Mouse (Mus musculus) CD4-positive helper T cell, adult 2 months (primary cell): Measurements from ENCODE around the gene Tanc1.

Source experiments
- DNase-seq: peaks from one replicate; pipeline ENCODE4 v3.0.0-alpha.2; 2012; ENCODE audit warnings: low read depth, missing footprints, low spot score

Tanc1 gene

GRCm38 (mm10) chr2:59717746-59718294, 106.0 kb downstream of the Tanc1 start:
- no peak for DNase-seq

DNA sequence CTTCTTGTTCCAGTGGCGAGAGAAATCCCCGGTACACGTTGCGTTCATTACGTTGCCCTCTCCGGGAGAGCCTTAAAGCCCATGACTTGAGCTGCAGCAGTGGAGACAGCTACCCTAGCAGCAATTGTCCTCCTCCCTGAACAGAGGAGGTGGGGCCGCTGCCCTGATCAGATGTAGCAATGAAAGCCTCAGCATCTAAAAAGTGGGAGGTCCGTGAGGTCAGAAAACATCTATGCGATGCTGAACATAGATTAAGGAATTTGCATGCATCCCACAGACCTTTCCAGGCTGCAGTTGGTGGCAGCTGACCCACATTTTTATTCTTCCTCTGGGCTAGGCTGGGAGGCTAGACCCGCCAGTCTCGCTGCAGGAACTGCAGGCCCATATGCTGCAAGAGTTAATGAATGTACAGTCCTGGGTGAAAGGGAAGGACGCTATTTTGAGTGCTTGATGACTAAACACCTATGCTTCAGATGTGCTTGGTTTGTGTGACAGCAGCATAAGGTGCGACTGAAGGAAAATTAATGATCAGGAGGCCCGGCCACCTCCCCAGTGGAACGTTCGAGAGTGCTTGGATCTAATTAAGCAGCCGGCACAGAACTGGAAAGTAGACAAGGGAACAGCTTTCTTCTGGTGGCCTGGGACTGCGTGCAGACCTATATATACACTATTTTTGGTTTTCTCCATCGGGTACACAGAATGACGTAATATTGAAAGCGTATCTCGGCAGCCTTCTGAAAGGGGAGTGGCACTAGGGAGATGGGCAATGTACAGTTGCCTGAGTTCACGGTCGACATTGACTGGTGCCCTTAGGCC, 107.0 kb downstream of the Tanc1 start:
- no peak for DNase-seq

GRCm38 (mm10) chr2:59719831-59720230, 108.0 kb downstream of the Tanc1 start:
- no peak for DNase-seq

GRCm38 (mm10) chr2:59721119-59721518, 109.3 kb downstream of the Tanc1 start:
- no peak for DNase-seq

GRCm38 (mm10) chr2:59721758-59722157, 109.9 kb downstream of the Tanc1 start:
- no peak for DNase-seq

DNA sequence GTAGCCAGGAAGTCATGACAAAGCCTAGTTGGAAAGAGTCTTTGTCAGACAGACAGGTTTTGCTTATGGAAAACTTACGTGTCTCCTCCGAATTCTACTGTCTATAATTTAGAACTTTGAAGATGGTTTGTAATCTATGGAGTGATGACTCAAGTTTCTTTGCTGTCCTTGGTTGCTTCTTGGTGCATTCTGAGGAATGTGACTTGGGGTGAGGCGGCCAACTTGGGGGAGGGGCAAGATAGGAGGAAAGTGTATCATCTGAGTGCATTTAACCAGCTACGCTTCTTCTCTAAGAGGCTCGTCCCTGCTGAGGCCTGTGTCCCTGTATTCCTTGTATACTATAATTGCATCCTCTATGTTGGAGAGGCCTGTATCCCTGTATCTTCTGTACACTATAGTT, 111.5 kb downstream of the Tanc1 start:
- no peak for DNase-seq

DNA sequence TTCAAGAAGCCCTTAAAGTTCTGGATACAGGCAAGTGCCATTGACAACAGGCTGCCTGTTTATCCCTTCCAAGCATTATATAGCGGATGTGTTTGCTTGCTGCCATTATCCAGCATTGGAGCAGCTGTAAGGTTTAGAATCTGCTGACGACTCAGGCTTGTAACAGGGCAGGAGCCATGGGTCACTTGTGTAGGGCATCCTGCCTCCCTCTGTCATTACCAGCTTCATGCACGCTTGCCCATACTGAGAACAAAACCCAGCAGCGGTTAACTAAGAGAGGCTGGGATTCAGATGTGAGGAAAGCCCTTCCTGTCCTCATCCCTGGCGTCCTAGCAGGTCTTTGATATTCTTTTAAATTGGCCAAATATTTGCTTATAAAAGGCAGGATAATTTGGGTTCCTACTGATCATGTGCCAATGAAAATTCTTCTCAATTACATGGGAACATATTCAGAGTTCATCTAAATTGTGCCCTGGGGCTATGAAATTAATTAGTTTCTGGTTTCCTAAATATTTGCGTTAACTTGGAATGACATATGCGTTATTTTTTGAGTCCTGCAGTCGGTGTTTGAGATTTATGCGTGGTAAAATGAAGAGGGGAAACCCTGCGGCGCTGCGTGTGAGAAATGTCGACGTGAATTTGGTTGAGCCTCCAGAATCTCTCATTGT, 113.8 kb downstream of the Tanc1 start:
- DNase-seq: no peak

GRCm38 (mm10) chr2:59731831-59732230, 120.0 kb downstream of the Tanc1 start:
- DNase-seq: no peak

DNA sequence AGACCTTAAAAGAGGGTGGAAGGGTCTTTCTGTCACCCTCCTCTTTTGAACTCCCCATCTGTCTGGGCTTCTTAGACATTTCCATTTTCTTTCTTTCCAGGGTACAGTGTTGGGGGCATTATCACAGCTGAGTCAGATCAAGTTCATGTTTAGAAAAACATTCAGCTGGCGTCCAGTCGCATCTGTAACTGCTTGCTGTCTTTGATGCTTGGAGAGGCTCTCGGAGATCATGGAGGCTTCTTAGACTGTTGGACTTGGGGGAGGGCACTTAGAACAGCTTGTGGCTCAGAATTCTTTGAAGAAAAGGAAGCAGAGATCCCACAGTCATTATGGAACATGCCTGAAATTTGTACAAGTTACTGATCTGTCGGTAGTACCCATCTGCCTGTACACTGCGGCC, 121.6 kb downstream of the Tanc1 start:
- DNase-seq: no peak

DNA sequence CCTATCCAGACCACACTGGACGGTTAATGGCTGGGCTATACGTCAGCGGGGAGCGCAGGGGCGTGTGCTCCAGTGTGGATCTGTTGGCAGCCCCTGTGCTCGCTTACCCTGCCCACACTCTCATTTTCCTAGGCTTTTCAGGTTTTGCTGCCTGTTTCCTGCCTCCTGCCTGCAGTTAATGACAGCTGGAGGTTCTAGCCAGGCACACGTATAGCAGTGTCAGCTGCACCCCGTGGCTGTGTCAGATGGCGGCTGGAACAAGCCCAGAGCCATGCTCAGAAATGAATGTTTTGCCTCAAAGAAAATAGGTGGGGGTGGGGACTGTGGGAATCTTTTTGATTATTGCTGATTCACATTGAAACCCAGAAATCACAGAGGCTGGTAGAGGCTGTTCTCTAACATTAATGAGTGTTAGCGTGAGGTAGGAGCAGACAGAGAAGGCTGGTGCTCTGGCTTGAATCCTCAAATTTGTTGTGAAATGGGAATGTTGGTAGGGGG, 124.6 kb downstream of the Tanc1 start:
- DNase-seq: no peak

DNA sequence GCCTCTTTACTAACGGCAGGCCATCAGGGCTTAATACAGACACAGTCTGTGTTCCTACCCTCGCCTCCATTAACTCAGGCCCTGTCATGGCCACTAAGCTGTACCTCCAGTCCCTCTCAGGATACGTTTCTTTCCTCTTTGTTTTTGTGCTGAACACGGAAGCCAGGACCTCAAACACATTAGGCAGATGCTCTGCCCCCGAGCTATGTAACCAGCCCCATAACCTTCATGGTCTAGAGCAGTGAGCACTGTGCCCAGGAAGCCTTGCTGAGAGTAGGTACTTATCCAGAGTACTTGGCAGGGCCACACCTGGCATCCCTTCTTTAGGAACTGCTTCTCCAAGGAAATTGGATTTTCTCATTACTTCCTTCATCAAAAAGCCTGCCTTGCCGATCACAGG, 125.5 kb downstream of the Tanc1 start:
- DNase-seq: no peak

GRCm38 (mm10) chr2:59738356-59738755, 126.5 kb downstream of the Tanc1 start:
- no peak for DNase-seq

DNA sequence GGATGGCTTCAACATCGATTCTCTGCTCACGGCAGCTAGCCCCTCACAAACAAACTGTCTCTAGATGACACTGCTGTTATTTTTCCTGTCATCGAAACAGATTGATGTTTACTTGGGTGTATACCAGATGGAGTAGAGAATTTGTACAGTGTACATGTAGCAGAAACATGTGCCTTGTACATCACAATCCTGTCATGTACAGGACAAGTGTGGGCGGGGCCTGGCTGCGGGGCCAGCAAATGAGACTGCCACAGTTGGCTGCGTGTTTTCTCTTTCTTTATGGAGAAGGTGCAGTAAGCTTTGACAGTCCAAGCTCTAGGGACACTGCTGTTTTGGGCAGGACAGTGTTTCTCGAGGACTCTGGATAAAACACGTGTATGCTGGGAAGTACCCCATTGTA, 127.2 kb downstream of the Tanc1 start:
- DNase-seq: no peak

- DNase-seq: no peak
Observed at GRCm38 (mm10) chr2:59742500-59743116, 130.8 kb downstream of the Tanc1 start.

DNA sequence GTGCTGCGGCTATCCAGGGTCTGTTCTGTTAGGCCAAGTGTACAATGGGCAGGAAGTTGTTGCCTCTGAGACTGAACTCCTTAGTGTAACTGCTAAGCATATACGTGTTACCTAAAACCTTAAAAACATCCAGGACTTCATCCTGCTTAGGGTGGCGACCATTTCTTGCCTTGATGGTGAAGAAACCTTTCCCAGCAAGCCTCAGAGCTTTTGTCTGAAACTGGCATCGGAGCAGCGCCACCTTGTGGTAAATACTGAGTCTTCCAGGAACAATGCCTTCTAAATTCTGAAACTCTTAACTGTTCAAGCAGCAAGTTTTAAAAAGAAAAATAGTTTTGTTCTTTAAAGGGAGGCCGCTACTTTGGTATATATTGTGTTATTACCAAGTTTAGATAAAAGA, 133.6 kb downstream of the Tanc1 start:
- peak; percentile 57 for DNase-seq

DNA sequence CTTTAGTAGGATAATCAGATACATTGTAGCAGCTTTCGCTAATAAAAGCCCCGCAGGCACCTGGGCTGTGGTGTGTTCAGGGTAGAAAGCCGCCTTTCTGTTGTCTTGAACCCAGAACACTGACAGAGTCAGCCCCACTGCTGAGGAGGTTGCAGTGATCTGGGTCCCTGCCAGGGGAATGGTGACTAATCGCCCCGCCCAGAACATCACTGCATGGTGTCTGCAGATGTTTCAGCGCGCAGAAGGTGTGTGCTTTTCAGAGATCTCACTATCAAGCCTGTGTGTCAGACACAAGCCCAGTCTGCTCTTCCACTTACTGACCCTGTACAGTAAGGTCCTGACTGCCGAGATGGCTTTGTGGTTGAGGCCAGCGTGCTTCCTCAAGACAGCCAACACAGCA, 134.2 kb downstream of the Tanc1 start:
- DNase-seq: no peak

- DNase-seq: no peak
Observed at GRCm38 (mm10) chr2:59747757-59748156, 135.9 kb downstream of the Tanc1 start.

DNA sequence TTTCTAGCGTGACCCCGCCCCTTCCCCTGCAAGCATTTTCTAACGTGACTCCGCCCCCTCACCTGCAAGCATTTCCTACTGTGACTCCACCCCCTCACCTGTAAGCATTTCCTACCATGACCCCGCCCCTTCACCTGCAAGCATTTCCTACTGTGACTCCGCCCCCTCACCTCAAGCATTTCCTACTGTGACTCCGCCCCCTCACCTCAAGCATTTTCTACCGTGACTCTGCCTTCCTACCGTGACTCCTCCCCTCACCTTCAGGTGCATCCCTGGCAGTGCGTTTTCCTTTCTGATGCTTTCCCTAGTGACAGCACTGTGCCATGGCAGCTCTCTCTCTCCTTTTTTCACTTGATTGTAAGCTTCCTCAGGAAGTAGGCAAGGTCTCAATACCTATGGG, 137.5 kb downstream of the Tanc1 start:
- DNase-seq: peak; percentile 28

DNA sequence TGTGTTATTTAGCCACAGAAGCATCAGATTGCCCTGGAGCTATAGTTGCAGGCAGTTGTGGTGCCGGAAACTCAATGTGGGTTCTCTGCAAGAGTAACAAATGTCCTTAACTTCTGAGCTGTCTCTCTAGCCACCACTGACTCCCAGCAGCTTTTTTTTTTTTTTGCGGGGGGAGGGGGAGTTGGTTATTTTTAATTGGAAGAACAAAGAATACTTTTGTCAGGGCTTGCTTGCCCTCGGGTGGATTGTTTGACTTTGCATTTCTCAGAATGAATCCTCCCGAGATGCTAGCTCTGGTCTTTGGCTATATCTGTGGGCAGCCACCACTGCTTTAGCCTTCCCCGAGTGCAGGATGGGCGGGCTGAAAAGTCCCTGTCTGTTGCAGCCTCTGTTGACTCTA, 139.3 kb downstream of the Tanc1 start:
- DNase-seq: no peak

- no peak for DNase-seq
Observed at GRCm38 (mm10) chr2:59752148-59752547, 140.3 kb downstream of the Tanc1 start.

DNA sequence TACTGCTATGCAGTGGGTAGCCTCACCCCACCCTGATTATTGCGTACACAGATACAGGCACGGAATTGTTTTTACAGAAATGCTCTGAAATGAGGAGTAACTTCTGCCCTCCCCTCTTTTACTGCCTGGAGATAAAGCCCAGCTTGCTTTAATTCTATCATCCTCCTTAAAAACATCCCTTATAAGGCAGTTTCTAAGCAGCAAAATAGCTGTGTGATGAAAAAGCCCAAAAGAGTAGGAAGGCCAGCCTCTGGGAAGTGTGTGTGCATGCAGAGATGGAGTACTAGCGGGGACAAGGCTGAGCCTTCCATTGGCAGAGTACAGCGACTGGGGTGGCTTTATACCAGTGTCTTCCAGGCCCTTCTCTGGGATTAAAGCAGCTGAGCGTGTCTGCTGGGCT, 140.9 kb downstream of the Tanc1 start:
- no peak for DNase-seq

GRCm38 (mm10) chr2:59756137-59756753, 144.4 kb downstream of the Tanc1 start:
- DNase-seq: no peak
